Mouse (Mus musculus): Measurements from ENCODE around the gene Zfp281. TPM values are rescaled to one million over a fixed set of nuclear protein-coding genes. Genes with fewer than 3 reads are reported as not detected.

The Zfp281 gene
- 13.2 and 14.1 TPM in 2 replicates for polyA plus RNA-seq (2014; fragmentation: Nextera tagmentation; extraction: Ambion mirVana)

- H3K9ac ChIP-seq (ENCODE audit: low read length), result peak within 1 kb of the TSS; percentile 97
- H3K27me3 ChIP-seq (ENCODE audit: control insufficient read depth, insufficient read depth, low read length), result no peaks in the 10 kb centered on the region
- H3K4me1 ChIP-seq (ENCODE audit: control insufficient read depth in 2 of 2, insufficient read depth in 2 of 2, low read length in 2 of 2), result peaks cover 10 to 33% of the 10 kb centered on the region in 2 experiments
- 2% methylated on average over 45 of the region's 45 CpGs for WGBS
- peak; percentile 96 for ATAC-seq (ENCODE audit: insufficient number of reproducible peaks, insufficient read depth, low FRiP score, low read depth)
- H3K27ac ChIP-seq (replicated peaks in 1 of 2; ENCODE audit: control insufficient read depth in 1 of 2, insufficient read depth in 1 of 2, low read depth in 2 of 2, low read length in 2 of 2), result peak within 1 kb of the TSS; percentile 80 to 93
- H3K4me2 ChIP-seq (ENCODE audit: low read length), result peak within 1 kb of the TSS; percentile 94
- peaks cover 32% of the 10 kb centered on the region for H3K36me3 ChIP-seq (ENCODE audit: control insufficient read depth, insufficient read depth, low read length)
- peak within 1 kb of the TSS; percentile 95 to 96 for H3K4me3 ChIP-seq (ENCODE audit: control insufficient read depth in 1 of 2, insufficient read depth in 1 of 2, low read depth in 1 of 2, low read length in 2 of 2)
- no peaks in the 10 kb centered on the region for H3K9me3 ChIP-seq (ENCODE audit: control insufficient read depth, low read length)
Measured at GRCm38 (mm10) chr1:136624146-136625018, at the start of gene Zfp281. Gene Zfp281 (plus strand): TSS chr1:136624901.

GRCm38 (mm10) chr1:136577890-136578663 is 46.6 kb upstream of the Zfp281 start:
- Histone ChIP-seq H3K27me3 (ENCODE audit: control insufficient read depth, insufficient read depth, low read length) (0 out of 2 replicates have a peak, but pooled peaks cover 3% of the 10 kb centered on the region), H3K9me3 (ENCODE audit: control insufficient read depth, low read length) (no peaks in the 10 kb centered on the region), H3K9ac (ENCODE audit: low read length) (no peak overlapping the region), H3K27ac (replicated peaks in 1 of 2; ENCODE audit: control insufficient read depth in 1 of 2, insufficient read depth in 1 of 2, low read depth in 2 of 2, low read length in 2 of 2) (no peak overlapping the region), H3K36me3 (ENCODE audit: control insufficient read depth, insufficient read depth, low read length) (no peaks in the 10 kb centered on the region), H3K4me1 (ENCODE audit: control insufficient read depth in 2 of 2, insufficient read depth in 2 of 2, low read length in 2 of 2) (peaks cover 5 to 7% of the 10 kb centered on the region in 2 experiments; a peak in 3 of 4 replicates), H3K4me3 (ENCODE audit: control insufficient read depth in 1 of 2, insufficient read depth in 1 of 2, low read depth in 1 of 2, low read length in 2 of 2) (0 out of 4 replicates have a peak overlapping the region, but pooled peaks of 1 of the 2 experiments have one; percentile 7), H3K4me2 (ENCODE audit: low read length) (peak overlapping the region; percentile 53)
- ATAC-seq (ENCODE audit: insufficient number of reproducible peaks, insufficient read depth, low FRiP score, low read depth), result no peak
- 21% methylated on average over 16 of the region's 16 CpGs for WGBS

DNA sequence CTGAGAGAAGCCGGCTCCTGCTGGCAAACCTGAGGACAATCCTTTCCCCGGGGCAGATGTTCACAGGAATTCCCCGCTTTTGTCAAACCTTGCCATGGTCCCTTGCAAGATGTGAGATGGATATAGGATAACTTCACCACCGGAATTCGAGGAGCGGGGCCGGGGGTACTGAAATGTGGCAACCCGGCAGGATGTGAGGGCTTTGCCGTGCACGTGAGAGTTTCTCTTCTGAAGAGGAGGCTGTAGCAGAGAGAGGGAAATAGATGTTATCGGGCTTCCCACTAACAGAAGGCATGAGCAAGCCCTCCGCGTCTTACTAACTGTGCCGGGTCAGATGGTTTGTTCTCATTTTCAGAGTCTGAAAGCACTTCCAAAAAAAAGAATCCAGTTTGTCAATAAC is 45.3 kb upstream of the Zfp281 start:
- Histone ChIP-seq H3K4me2 (ENCODE audit: low read length) (no peak overlapping the region), H3K27ac (replicated peaks in 1 of 2; ENCODE audit: control insufficient read depth in 1 of 2, insufficient read depth in 1 of 2, low read depth in 2 of 2, low read length in 2 of 2) (no peak overlapping the region), H3K9me3 (ENCODE audit: control insufficient read depth, low read length) (no peaks in the 10 kb centered on the region), H3K27me3 (ENCODE audit: control insufficient read depth, insufficient read depth, low read length) (0 out of 2 replicates have a peak, but pooled peaks cover 3% of the 10 kb centered on the region), H3K4me3 (ENCODE audit: control insufficient read depth in 1 of 2, insufficient read depth in 1 of 2, low read depth in 1 of 2, low read length in 2 of 2) (no peak overlapping the region), H3K4me1 (ENCODE audit: control insufficient read depth in 2 of 2, insufficient read depth in 2 of 2, low read length in 2 of 2) (peaks cover 5 to 7% of the 10 kb centered on the region in 2 experiments; a peak in 3 of 4 replicates), H3K36me3 (ENCODE audit: control insufficient read depth, insufficient read depth, low read length) (no peaks in the 10 kb centered on the region), H3K9ac (ENCODE audit: low read length) (no peak overlapping the region)
- WGBS, result 68% methylated on average over 14 of the region's 14 CpGs
- no peak for ATAC-seq (ENCODE audit: insufficient number of reproducible peaks, insufficient read depth, low FRiP score, low read depth)

GRCm38 (mm10) chr1:136580266-136580665 is 44.4 kb upstream of the Zfp281 start:
- no peak for ATAC-seq (ENCODE audit: insufficient number of reproducible peaks, insufficient read depth, low FRiP score, low read depth)
- Histone ChIP-seq H3K4me1 (ENCODE audit: control insufficient read depth in 2 of 2, insufficient read depth in 2 of 2, low read length in 2 of 2) (peaks cover 5 to 7% of the 10 kb centered on the region in 2 experiments; a peak in 3 of 4 replicates), H3K4me2 (ENCODE audit: low read length) (no peak overlapping the region), H3K27me3 (ENCODE audit: control insufficient read depth, insufficient read depth, low read length) (0 out of 2 replicates have a peak, but pooled peaks cover 3% of the 10 kb centered on the region), H3K4me3 (ENCODE audit: control insufficient read depth in 1 of 2, insufficient read depth in 1 of 2, low read depth in 1 of 2, low read length in 2 of 2) (no peak overlapping the region), H3K27ac (replicated peaks in 1 of 2; ENCODE audit: control insufficient read depth in 1 of 2, insufficient read depth in 1 of 2, low read depth in 2 of 2, low read length in 2 of 2) (no peak overlapping the region), H3K36me3 (ENCODE audit: control insufficient read depth, insufficient read depth, low read length) (no peaks in the 10 kb centered on the region), H3K9me3 (ENCODE audit: control insufficient read depth, low read length) (no peaks in the 10 kb centered on the region), H3K9ac (ENCODE audit: low read length) (no peak overlapping the region)
- WGBS, result 78% methylated on average over 8 of the region's 8 CpGs

- H3K4me2 ChIP-seq (ENCODE audit: low read length), result no peak overlapping the region
- H3K9me3 ChIP-seq (ENCODE audit: control insufficient read depth, low read length), result no peaks in the 10 kb centered on the region
- 74% methylated on average over 8 of the region's 8 CpGs for WGBS
- H3K4me3 ChIP-seq (ENCODE audit: control insufficient read depth in 1 of 2, insufficient read depth in 1 of 2, low read depth in 1 of 2, low read length in 2 of 2), result no peak overlapping the region
- no peak for ATAC-seq (ENCODE audit: insufficient number of reproducible peaks, insufficient read depth, low FRiP score, low read depth)
- peaks cover 5 to 7% of the 10 kb centered on the region in 2 experiments; a peak in 3 of 4 replicates for H3K4me1 ChIP-seq (ENCODE audit: control insufficient read depth in 2 of 2, insufficient read depth in 2 of 2, low read length in 2 of 2)
- H3K9ac ChIP-seq (ENCODE audit: low read length), result no peak overlapping the region
- no peaks in the 10 kb centered on the region for H3K36me3 ChIP-seq (ENCODE audit: control insufficient read depth, insufficient read depth, low read length)
- no peak overlapping the region for H3K27ac ChIP-seq (replicated peaks in 1 of 2; ENCODE audit: control insufficient read depth in 1 of 2, insufficient read depth in 1 of 2, low read depth in 2 of 2, low read length in 2 of 2)
- H3K27me3 ChIP-seq (ENCODE audit: control insufficient read depth, insufficient read depth, low read length), result 0 out of 2 replicates have a peak, but pooled peaks cover 3% of the 10 kb centered on the region
Measured at GRCm38 (mm10) chr1:136581841-136582240, 42.9 kb upstream of the Zfp281 start.

DNA sequence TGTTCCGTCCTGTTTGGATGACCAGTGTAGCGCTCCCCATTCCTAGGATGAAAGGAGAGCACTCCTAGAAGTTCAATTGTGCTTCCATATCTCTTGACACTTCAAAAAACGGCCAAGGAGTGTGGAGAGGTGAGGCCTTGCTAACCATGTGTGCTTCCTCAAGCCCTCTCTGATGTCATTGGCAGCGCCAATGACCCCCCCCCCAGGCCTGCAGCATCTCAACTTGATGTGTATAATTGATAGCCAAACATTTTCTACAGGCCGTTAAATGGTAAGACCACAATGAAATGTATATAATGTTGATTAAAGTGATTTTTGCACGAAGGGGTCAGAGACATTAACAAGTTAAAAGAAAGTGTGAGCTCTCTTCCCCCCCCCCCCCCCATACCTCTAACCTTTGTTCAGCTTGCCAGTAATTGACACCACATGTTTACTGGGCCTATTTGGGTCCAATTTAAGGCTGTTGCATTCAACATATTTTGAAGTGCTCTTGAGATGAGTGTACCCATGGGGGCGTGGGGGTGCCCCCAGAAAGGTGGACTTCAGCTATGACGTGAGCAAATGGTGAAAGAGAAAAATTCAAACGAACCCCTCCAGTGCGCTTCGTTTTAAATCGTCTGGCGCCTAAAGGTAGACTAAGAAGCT is 36.8 kb upstream of the Zfp281 start:
- Histone ChIP-seq H3K27ac (replicated peaks in 1 of 2; ENCODE audit: control insufficient read depth in 1 of 2, insufficient read depth in 1 of 2, low read depth in 2 of 2, low read length in 2 of 2) (no peak overlapping the region), H3K9ac (ENCODE audit: low read length) (no peak overlapping the region), H3K36me3 (ENCODE audit: control insufficient read depth, insufficient read depth, low read length) (no peaks in the 10 kb centered on the region), H3K4me3 (ENCODE audit: control insufficient read depth in 1 of 2, insufficient read depth in 1 of 2, low read depth in 1 of 2, low read length in 2 of 2) (no peak overlapping the region), H3K4me1 (ENCODE audit: control insufficient read depth in 2 of 2, insufficient read depth in 2 of 2, low read length in 2 of 2) (peaks cover 0 to 2% of the 10 kb centered on the region in 2 experiments; a peak in 1 of 4 replicates), H3K9me3 (ENCODE audit: control insufficient read depth, low read length) (no peaks in the 10 kb centered on the region), H3K27me3 (ENCODE audit: control insufficient read depth, insufficient read depth, low read length) (no peaks in the 10 kb centered on the region), H3K4me2 (ENCODE audit: low read length) (no peak overlapping the region)
- whole genome bisulfite sequencing, result 76% methylated on average over 13 of the region's 13 CpGs
- no peak for ATAC-seq (ENCODE audit: insufficient number of reproducible peaks, insufficient read depth, low FRiP score, low read depth)

GRCm38 (mm10) chr1:136588908-136589307 is 35.8 kb upstream of the Zfp281 start:
- Histone ChIP-seq H3K27ac (replicated peaks in 1 of 2; ENCODE audit: control insufficient read depth in 1 of 2, insufficient read depth in 1 of 2, low read depth in 2 of 2, low read length in 2 of 2) (no peak overlapping the region), H3K36me3 (ENCODE audit: control insufficient read depth, insufficient read depth, low read length) (no peaks in the 10 kb centered on the region)
- ATAC-seq (ENCODE audit: insufficient number of reproducible peaks, insufficient read depth, low FRiP score, low read depth), result no peak

More at GRCm38 (mm10) chr1:136588908-136589307, 35.8 kb upstream of the Zfp281 start:
- Histone ChIP-seq H3K4me2 (ENCODE audit: low read length) (peak overlapping the region; percentile 34), H3K4me3 (ENCODE audit: control insufficient read depth in 1 of 2, insufficient read depth in 1 of 2, low read depth in 1 of 2, low read length in 2 of 2) (peak overlapping the region in 1 of 2 experiments; percentile 3; a peak in 1 of 4 replicates), H3K9me3 (ENCODE audit: control insufficient read depth, low read length) (no peaks in the 10 kb centered on the region), H3K9ac (ENCODE audit: low read length) (0 out of 2 replicates have a peak overlapping the region, but pooled peaks have one; percentile 8), H3K27me3 (ENCODE audit: control insufficient read depth, insufficient read depth, low read length) (no peaks in the 10 kb centered on the region), H3K4me1 (ENCODE audit: control insufficient read depth in 2 of 2, insufficient read depth in 2 of 2, low read length in 2 of 2) (peaks cover 0 to 2% of the 10 kb centered on the region in 2 experiments; a peak in 1 of 4 replicates)
- WGBS, result 12% methylated on average over 9 of the region's 9 CpGs
